Mouse (Mus musculus) E14TG2a.4 (cell line): ENCODE measurements around the gene Ncoa7.

Experiments used
- CTCF ChIP-seq: conservative IDR thresholded peaks from 2 replicates; pipeline ENCODE4 v1.5.1; 2014; ENCODE audit warnings: low read length
- NANOG ChIP-seq: IDR thresholded peaks from 2 replicates; pipeline ENCODE4 v1.6.1; 2014; ENCODE audit warnings: borderline replicate concordance, low read length, mixed read lengths

DNA sequence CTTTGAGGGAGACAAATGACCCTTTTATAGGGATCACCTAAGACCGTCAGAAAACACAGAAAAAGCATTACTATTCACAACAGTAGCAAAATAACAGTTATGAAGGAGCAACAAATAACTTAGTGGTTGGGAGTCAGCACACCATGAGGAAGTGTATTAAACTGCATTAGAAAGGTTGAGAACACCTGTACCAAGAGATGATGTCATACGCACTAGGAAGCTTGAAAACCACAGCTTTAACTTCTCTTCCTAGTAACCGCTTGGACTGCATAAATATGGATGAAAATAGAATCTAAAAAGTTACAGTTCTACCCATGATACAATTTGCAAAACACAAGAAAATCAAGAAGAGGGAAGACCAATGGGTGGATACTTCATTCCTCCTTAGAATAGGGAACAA lies 64.7 kb downstream of the Ncoa7 start:
- TF ChIP-seq CTCF (no peak), NANOG (no peak)
